Mouse (Mus musculus) liver, embryonic 15.5 days (tissue): Measurements from ENCODE around the gene Camk2g. TPM values are rescaled to one million over a fixed set of nuclear protein-coding genes. Genes with fewer than 3 reads are reported as not detected.
A peak's percentile ranks its signal among the peaks of the same experiment; 100 is the strongest.

Experiments
- ATAC-seq: fragments of 200-750 bp; cut with Nextera tagmentation; 2 replicates; pipeline ENCODE4 v1.8.0; 2017; ENCODE audit warnings: moderate number of reproducible peaks, mild to moderate bottlenecking, moderate library complexity; ENCODE audit not compliant: insufficient read depth
- H3K27ac ChIP-seq: fragments of 300-500 bp; sonication (generic); replicated peaks from 2 replicates; pipeline ENCODE4 v1.5.1; 2015; ENCODE audit warnings: mild to moderate bottlenecking, inconsistent platforms
- H3K27me3 ChIP-seq: fragments of 300-500 bp; sonication (generic); 2 replicates; pipeline ENCODE4 v1.6.1; 2015; ENCODE audit warnings: mild to moderate bottlenecking, inconsistent platforms
- H3K36me3 ChIP-seq: fragments of 300-500 bp; sonication (generic); replicated peaks from 2 replicates; pipeline ENCODE4 v1.6.1; 2015; ENCODE audit warnings: moderate library complexity, mild to moderate bottlenecking, inconsistent platforms
- H3K4me1 ChIP-seq: fragments of 300-500 bp; sonication (generic); replicated peaks from 2 replicates; pipeline ENCODE4 v1.6.1; 2015; ENCODE audit warnings: inconsistent platforms
- H3K4me2 ChIP-seq: fragments of 300-500 bp; sonication (generic); 2 replicates; pipeline ENCODE4 v1.6.1; 2015; ENCODE audit warnings: moderate library complexity, mild to moderate bottlenecking, inconsistent platforms
- H3K4me3 ChIP-seq: fragments of 300-500 bp; sonication (generic); replicated peaks from 2 replicates; pipeline ENCODE4 v1.5.1; 2015; ENCODE audit warnings: mild to moderate bottlenecking, inconsistent platforms
- H3K9ac ChIP-seq: fragments of 300-500 bp; sonication (generic); 2 replicates; pipeline ENCODE4 v1.6.1; 2015; ENCODE audit warnings: moderate library complexity, mild to moderate bottlenecking, inconsistent platforms
- H3K9me3 ChIP-seq: fragments of 300-500 bp; sonication (generic); replicated peaks from 2 replicates; pipeline ENCODE4 v1.6.1; 2016; ENCODE audit warnings: inconsistent platforms
- WGBS: fragments of 180-500 bp; shearing (Covaris S2); methylation state at CpG from one replicate; pipeline ENCODE4 v1.1.7; 2015; ENCODE audit warnings: mixed read lengths; ENCODE audit not compliant: insufficient replicate concordance; 5-methylcytosine and 5-hydroxymethylcytosine counted together
- polyA plus RNA-seq: library from polyadenylated mRNA; unstranded; fragments of >200 nt; fragmentation: Nextera tagmentation; extraction: Ambion mirVana; gene quantifications from 2 replicates; pipeline ENCODE4 v1.2.1, GENCODE M21; 2015

Camk2g gene
- polyA plus RNA-seq, 1 experiment from 2014 or later, result 5.7 TPM

DNA sequence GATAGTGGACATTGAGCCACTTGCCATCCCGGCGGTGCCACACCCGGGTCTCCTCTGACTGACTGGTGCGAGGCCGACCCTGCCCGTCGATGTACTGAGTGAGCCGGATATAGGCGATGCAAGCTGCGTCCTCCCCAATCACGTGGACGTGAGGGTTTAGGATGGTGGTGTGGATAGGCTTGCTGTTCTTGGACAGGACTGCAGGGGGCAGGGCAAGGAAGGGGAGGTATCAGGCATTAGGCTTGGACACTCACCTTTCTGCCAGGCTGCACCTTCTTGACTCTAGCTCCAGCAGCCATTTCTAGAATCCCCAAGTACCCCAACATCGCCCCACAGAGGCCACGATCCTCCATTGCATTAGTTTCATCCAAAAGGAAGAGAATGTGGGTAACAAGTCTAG lies 56.6 kb downstream of the Camk2g start:
- Histone ChIP-seq H3K27me3 (no peaks in the 10 kb centered on the region), H3K4me3 (no peak overlapping the region), H3K9me3 (no peaks in the 10 kb centered on the region), H3K9ac (no peak overlapping the region), H3K4me2 (peak overlapping the region; percentile 36), H3K27ac (no peak overlapping the region), H3K4me1 (peaks cover 43% of the 10 kb centered on the region), H3K36me3 (peaks cover 23% of the 10 kb centered on the region)
- 43% methylated on average over 14 of the region's 14 CpGs for WGBS
- no peak for ATAC-seq

DNA sequence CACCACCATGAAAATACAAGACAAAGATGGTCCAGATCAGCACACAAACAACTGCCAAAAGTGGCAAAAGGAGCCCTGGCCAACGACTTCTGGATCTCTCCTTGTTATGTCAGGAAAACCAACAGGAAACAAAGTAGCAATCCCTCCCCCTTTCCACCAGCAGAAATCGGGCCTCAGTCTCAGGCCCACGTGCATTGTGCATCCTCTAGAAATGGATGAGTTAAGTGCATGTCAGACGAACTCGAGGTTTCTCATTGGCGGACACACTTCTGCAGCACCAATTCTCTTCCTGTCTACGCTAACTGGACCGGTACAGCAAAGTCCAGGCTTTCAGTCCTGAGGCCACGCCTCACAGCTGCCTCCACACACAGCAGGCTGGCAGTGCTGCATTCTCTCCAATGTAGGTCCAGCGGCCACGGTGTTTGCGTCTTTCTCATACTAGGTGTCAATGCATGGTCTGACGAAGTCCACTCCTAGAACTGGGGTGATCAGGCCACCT lies 57.9 kb downstream of the Camk2g start:
- ATAC-seq, result no peak
- Histone ChIP-seq H3K4me2 (no peak overlapping the region), H3K27ac (no peak overlapping the region; the same call in 1 of the 2 replicates), H3K36me3 (peaks cover 31% of the 10 kb centered on the region), H3K9me3 (no peaks in the 10 kb centered on the region), H3K4me1 (peaks cover 56% of the 10 kb centered on the region), H3K27me3 (no peaks in the 10 kb centered on the region), H3K4me3 (no peak overlapping the region), H3K9ac (no peak overlapping the region)
- WGBS, result 72% methylated on average over 13 of the region's 13 CpGs

DNA sequence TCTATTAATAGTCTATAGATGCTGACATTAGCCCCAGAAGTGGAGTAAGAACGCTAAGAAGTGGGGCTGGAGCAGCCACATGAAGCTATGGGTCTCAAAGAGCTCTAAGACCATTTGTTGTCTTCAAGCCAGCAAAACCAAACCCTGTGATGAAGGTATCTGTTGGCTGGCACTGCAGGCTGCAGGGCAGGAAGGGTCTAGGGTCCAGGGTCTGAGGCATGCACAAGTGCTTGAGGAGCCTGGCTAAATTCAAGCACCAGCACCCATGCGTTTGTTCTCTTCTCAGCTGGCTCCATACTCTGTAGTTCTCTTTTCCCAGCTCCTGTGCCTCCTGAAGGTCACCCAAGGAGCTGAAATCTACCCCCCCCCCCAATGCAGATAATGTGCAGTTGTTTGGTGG lies 58.8 kb downstream of the Camk2g start:
- Histone ChIP-seq H3K27me3 (no peaks in the 10 kb centered on the region), H3K4me3 (peak overlapping the region; percentile 93; the same call in 1 of the 2 replicates), H3K9me3 (no peaks in the 10 kb centered on the region), H3K9ac (0 out of 2 replicates have a peak overlapping the region, but pooled peaks have one; percentile 10), H3K27ac (peak overlapping the region; percentile 90), H3K4me1 (peaks cover 65% of the 10 kb centered on the region), H3K36me3 (peaks cover 35% of the 10 kb centered on the region), H3K4me2 (peak overlapping the region; percentile 88)
- ATAC-seq, result no peak
- WGBS, result 35% methylated on average over 2 of the region's 2 CpGs

DNA sequence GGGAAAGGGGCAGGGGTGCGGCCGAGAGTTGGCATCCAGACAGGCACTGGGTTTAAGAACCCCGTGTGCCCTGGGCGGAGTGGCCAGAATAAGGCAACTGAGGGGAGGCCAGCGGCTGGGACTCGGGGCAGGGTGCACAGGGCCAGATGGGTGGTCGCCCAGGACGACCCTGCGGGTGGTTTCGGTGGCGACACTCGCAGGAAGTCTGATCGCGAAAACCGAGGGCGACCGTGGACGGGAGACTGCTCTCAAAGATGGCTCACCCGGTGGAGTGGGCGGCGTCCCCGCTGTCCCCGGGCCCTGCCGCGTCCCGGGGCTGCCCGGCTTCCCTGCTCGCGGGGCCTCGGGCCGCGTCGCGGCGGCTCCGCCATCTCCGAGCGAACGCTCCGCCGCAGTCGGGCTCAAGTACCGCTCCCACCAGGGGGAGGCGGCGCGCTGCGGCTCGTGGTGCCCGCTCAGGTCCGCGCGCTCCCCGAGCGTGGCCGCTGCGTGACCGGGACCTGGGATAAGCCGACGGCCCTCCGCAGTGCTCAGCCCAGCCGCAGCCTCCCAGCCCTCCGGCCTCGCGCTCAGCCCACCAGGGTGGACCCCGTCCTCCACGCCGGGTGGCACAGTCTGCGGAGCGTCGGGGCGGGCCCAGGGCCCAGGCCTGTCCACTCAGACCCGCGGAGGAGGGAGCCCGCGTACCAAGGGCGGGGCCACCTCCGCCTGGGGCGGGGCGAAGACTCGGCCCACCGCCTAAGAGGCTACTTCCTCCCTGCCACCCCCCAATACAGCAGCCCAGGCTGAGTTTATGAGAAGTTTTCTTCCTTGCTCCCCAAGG lies 59.7 kb downstream of the Camk2g start, which contains the start of gene Ndst2:
Ndst2 (minus strand) TSS at position 611 of the 823 bp plus-strand sequence.
- ATAC-seq, result peak; percentile 97
- Histone ChIP-seq H3K4me2 (peak within 1 kb of the TSS; percentile 88), H3K9me3 (no peaks in the 10 kb centered on the region), H3K9ac (peak within 1 kb of the TSS; percentile 96), H3K4me3 (peak within 1 kb of the TSS; percentile 93), H3K4me1 (peaks cover 68% of the 10 kb centered on the region), H3K27me3 (no peaks in the 10 kb centered on the region), H3K27ac (peak within 1 kb of the TSS; percentile 90), H3K36me3 (peaks cover 44% of the 10 kb centered on the region)
- WGBS, result under 1% methylated on average over 70 of the region's 81 CpGs

GRCm38 (mm10) chr14:20733041-20733951 lies 60.6 kb downstream of the Camk2g start:
- peaks cover 73% of the 10 kb centered on the region for H3K4me1 ChIP-seq
- WGBS, result 14% methylated on average over 12 of the region's 12 CpGs
- ATAC-seq, result peak; percentile 13; the same call in 1 of the 2 replicates
- H3K9ac ChIP-seq, result peak overlapping the region; percentile 96
- peak overlapping the region; percentile 90 for H3K27ac ChIP-seq
- H3K27me3 ChIP-seq, result no peaks in the 10 kb centered on the region
- H3K4me2 ChIP-seq, result peak overlapping the region; percentile 88
- H3K9me3 ChIP-seq, result no peaks in the 10 kb centered on the region
- peak overlapping the region; percentile 93 for H3K4me3 ChIP-seq
- peaks cover 52% of the 10 kb centered on the region for H3K36me3 ChIP-seq

DNA sequence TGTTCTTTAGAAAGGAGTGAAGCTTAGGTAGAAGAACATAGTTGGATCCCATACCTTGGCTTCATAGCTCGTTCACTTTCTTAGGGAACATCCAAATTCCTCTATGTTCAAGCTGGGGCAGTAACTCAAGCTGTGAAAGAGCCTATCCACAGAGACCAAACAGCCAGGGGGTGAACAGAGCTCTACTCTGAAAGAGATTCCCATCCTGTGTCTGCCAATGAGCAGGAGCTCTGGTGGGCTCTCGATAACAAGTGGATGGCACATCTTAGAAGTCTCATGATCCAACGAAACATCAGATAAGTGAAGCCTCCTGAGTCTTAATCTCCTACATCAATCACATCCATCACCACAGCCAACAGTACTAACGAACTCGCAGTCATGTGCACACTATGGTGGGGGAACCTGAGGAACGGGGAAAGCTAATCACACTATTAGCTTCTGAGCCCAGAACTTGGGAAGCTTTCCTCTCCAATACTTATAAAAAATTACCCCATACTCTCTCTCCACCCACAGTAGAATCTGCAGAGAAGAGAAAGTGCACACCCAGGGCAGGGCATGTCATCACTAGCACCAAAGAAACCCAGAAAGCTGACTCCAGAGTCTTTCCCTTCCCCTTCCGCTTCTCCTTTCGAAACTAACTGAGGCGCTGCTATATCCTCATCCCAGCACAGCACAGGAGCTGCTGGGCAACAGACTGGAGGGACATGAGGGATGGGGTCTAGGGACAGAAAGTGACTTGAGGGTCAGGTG lies 62.9 kb downstream of the Camk2g start:
- peak overlapping the region; percentile 88 for H3K4me2 ChIP-seq
- 75% methylated on average over 9 of the region's 9 CpGs for WGBS
- no peaks in the 10 kb centered on the region for H3K27me3 ChIP-seq
- H3K4me3 ChIP-seq, result no peak overlapping the region
- no peak overlapping the region for H3K9ac ChIP-seq
- no peak for ATAC-seq
- peaks cover 62% of the 10 kb centered on the region for H3K4me1 ChIP-seq
- H3K27ac ChIP-seq, result no peak overlapping the region; the same call in 1 of the 2 replicates
- peaks cover 67% of the 10 kb centered on the region for H3K36me3 ChIP-seq
- no peaks in the 10 kb centered on the region for H3K9me3 ChIP-seq

DNA sequence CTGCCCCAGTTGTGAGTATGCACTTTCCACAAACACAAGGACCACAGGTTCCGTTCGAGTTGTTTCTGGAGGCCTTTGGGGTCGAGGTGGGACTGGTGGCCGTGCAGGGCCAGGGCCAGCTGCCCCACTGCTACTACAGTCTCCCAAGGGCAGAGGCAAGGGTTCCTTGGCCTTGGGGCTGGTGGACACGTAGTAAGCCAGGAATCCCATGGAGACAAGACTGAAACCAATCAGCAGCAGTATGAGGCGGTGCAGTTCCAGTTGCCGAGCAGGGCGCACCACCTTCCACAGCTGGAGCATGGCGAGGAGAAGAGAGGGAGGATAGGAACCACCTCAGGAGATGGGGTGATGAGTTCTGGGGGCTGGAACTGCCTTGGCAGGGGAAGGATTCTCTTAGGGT lies 64.0 kb downstream of the Camk2g start:
- ATAC-seq, result no peak
- H3K36me3 ChIP-seq, result peaks cover 77% of the 10 kb centered on the region
- no peak overlapping the region for H3K4me2 ChIP-seq
- no peaks in the 10 kb centered on the region for H3K27me3 ChIP-seq
- H3K4me3 ChIP-seq, result no peak overlapping the region
- no peak overlapping the region for H3K27ac ChIP-seq
- no peaks in the 10 kb centered on the region for H3K9me3 ChIP-seq
- WGBS, result 81% methylated on average over 9 of the region's 9 CpGs
- H3K9ac ChIP-seq, result no peak overlapping the region
- peaks cover 62% of the 10 kb centered on the region for H3K4me1 ChIP-seq

GRCm38 (mm10) chr14:20725660-20726339 lies 68.1 kb downstream of the Camk2g start:
- H3K36me3 ChIP-seq, result peaks cover 99% of the 10 kb centered on the region
- H3K9me3 ChIP-seq, result no peaks in the 10 kb centered on the region
- peaks cover 36% of the 10 kb centered on the region for H3K4me1 ChIP-seq
- WGBS, result 21% methylated on average over 6 of the region's 6 CpGs
- H3K27ac ChIP-seq, result peak overlapping the region; percentile 76
- H3K9ac ChIP-seq, result peak overlapping the region; percentile 40; the same call in 1 of the 2 replicates
- H3K27me3 ChIP-seq, result no peaks in the 10 kb centered on the region
- peak overlapping the region; percentile 58 for H3K4me2 ChIP-seq
- 0 out of 2 replicates have a peak overlapping the region, but pooled peaks have one; percentile 4 for H3K4me3 ChIP-seq
- ATAC-seq, result peak; percentile 65

GRCm38 (mm10) chr14:20724043-20724442 lies 69.8 kb downstream of the Camk2g start:
- Histone ChIP-seq H3K4me2 (no peak overlapping the region), H3K36me3 (peaks cover 94% of the 10 kb centered on the region), H3K4me1 (peaks cover 26% of the 10 kb centered on the region), H3K27me3 (no peaks in the 10 kb centered on the region), H3K27ac (no peak overlapping the region), H3K4me3 (no peak overlapping the region), H3K9me3 (no peaks in the 10 kb centered on the region), H3K9ac (no peak overlapping the region)
- 38% methylated on average over 5 of the region's 5 CpGs for WGBS
- no peak for ATAC-seq

GRCm38 (mm10) chr14:20723006-20723405 lies 70.9 kb downstream of the Camk2g start:
- H3K27ac ChIP-seq, result no peak overlapping the region
- H3K4me2 ChIP-seq, result no peak overlapping the region
- no peaks in the 10 kb centered on the region for H3K9me3 ChIP-seq
- H3K4me3 ChIP-seq, result no peak overlapping the region
- 90% methylated on average over 12 of the region's 12 CpGs for WGBS
- no peak for ATAC-seq
- H3K36me3 ChIP-seq, result peaks cover 94% of the 10 kb centered on the region
- H3K27me3 ChIP-seq, result no peaks in the 10 kb centered on the region
- H3K4me1 ChIP-seq, result peaks cover 21% of the 10 kb centered on the region
- no peak overlapping the region for H3K9ac ChIP-seq
